Mouse (Mus musculus) MEL (cell line): Measurements from ENCODE around the gene Ccnj. TPM values are rescaled to one million over a fixed set of nuclear protein-coding genes. Genes with fewer than 3 reads are reported as not detected.

Experiments used
- DNase-seq: peaks from one replicate; pipeline ENCODE4 v3.0.0; 2011; ENCODE audit warnings: low read depth, low spot score
- H3K27ac ChIP-seq: 2 replicates; pipeline ENCODE4 v1.5.1; 2012; ENCODE audit warnings: low read depth, mild to moderate bottlenecking, control low read depth, low read length, moderate library complexity; ENCODE audit not compliant: control insufficient read depth
- H3K27me3 ChIP-seq, 2 experiments: fragments of 150-350 bp in 1 of 2; sonication (generic) in 1 of 2; 2 replicates each; pipeline ENCODE4 v1.6.1; 2012; ENCODE audit warnings: low read length in 2 of 2, mild to moderate bottlenecking in 2 of 2, improper control_type of control experiment in 1 of 2, moderate library complexity in 1 of 2; ENCODE audit not compliant: insufficient read depth in 2 of 2, control insufficient read depth in 1 of 2
- H3K36me3 ChIP-seq, 2 experiments: 2 replicates each; pipeline ENCODE4 v1.6.1; 2012 to 2014; ENCODE audit warnings: low read length in 2 of 2, improper control_type of control experiment in 1 of 2, inconsistent platforms in 1 of 2, mild to moderate bottlenecking in 1 of 2; ENCODE audit not compliant: insufficient read depth in 2 of 2, control insufficient read depth in 1 of 2
- H3K4me1 ChIP-seq, 2 experiments: fragments of 150-350 bp in 1 of 2; sonication (generic) in 1 of 2; 2 replicates each; pipeline ENCODE4 v1.6.1; 2012; ENCODE audit warnings: low read length in 2 of 2, improper control_type of control experiment in 1 of 2, mild to moderate bottlenecking in 1 of 2; ENCODE audit not compliant: insufficient read depth in 2 of 2, control insufficient read depth in 1 of 2
- H3K4me3 ChIP-seq, 2 experiments: fragments of 150-350 bp in 1 of 2; sonication (generic) in 1 of 2; 2 replicates each; pipeline ENCODE4 v1.5.1; 2012; ENCODE audit warnings: low read depth in 2 of 2, low read length in 2 of 2, mild to moderate bottlenecking in 2 of 2, moderate library complexity in 2 of 2, control low read depth in 1 of 2, improper control_type of control experiment in 1 of 2; ENCODE audit not compliant: control insufficient read depth in 1 of 2, insufficient read depth in 1 of 2
- H3K79me2 ChIP-seq: 2 replicates; pipeline ENCODE4 v1.6.1; 2012; ENCODE audit warnings: mild to moderate bottlenecking, low read length, moderate library complexity; ENCODE audit not compliant: control insufficient read depth, poor library complexity, insufficient read depth
- H3K9ac ChIP-seq: 2 replicates; pipeline ENCODE4 v1.6.1; 2012; ENCODE audit warnings: low read depth, mild to moderate bottlenecking, control low read depth, low read length, moderate library complexity; ENCODE audit not compliant: control insufficient read depth, poor library complexity, severe bottlenecking
- H3K9me3 ChIP-seq: fragments of 150-350 bp; sonication (generic); replicated peaks from 2 replicates; pipeline ENCODE4 v1.6.1; 2012; ENCODE audit warnings: mild to moderate bottlenecking, low read length, improper control_type of control experiment, moderate library complexity; ENCODE audit not compliant: insufficient read depth
- CHD1 ChIP-seq: IDR thresholded peaks from 2 replicates; pipeline ENCODE4 v1.6.1; 2012; ENCODE audit warnings: low read depth, mild to moderate bottlenecking, inconsistent platforms, low read length, improper control_type of control experiment
- CHD2 ChIP-seq: IDR thresholded peaks from 2 replicates; pipeline ENCODE4 v1.6.1; 2011; ENCODE audit warnings: low read length, improper control_type of control experiment
- GABPA ChIP-seq: IDR thresholded peaks from 2 replicates; pipeline ENCODE4 v1.6.1; 2012; ENCODE audit warnings: low read depth, mild to moderate bottlenecking, inconsistent platforms, low read length, improper control_type of control experiment, moderate library complexity
- KAT2A ChIP-seq: conservative IDR thresholded peaks from 2 replicates; pipeline ENCODE4 v1.6.1; 2012; ENCODE audit warnings: low read depth, low read length, improper control_type of control experiment, inconsistent platforms
- MAFK ChIP-seq: IDR thresholded peaks from 2 replicates; pipeline ENCODE4 v1.6.1; 2011; ENCODE audit warnings: low read depth, mild to moderate bottlenecking, low read length, improper control_type of control experiment, borderline replicate concordance
- MAZ ChIP-seq: IDR thresholded peaks from 2 replicates; pipeline ENCODE4 v1.6.1; 2012; ENCODE audit warnings: low read depth, mild to moderate bottlenecking, inconsistent platforms, low read length, improper control_type of control experiment
- MXI1 ChIP-seq: IDR thresholded peaks from 2 replicates; pipeline ENCODE4 v1.6.1; 2011; ENCODE audit warnings: mild to moderate bottlenecking, low read depth, low read length, improper control_type of control experiment
- MYB ChIP-seq: IDR thresholded peaks from 2 replicates; pipeline ENCODE4 v1.6.1; 2011; ENCODE audit warnings: mild to moderate bottlenecking, low read depth, low read length, improper control_type of control experiment
- MYC ChIP-seq: IDR thresholded peaks from 2 replicates; pipeline ENCODE4 v1.6.1; 2011; ENCODE audit warnings: low read depth, mild to moderate bottlenecking, low read length, improper control_type of control experiment, moderate library complexity
- POLR2AphosphoS5 ChIP-seq: IDR thresholded peaks from 2 replicates; pipeline ENCODE4 v1.6.1; 2012; ENCODE audit warnings: low read depth, borderline replicate concordance, mild to moderate bottlenecking, inconsistent platforms, low read length, moderate library complexity, mixed read lengths
- RAD21 ChIP-seq: IDR thresholded peaks from 2 replicates; pipeline ENCODE4 v1.6.1; 2011; ENCODE audit warnings: mild to moderate bottlenecking, low read depth, low read length, improper control_type of control experiment
- SIN3A ChIP-seq: IDR thresholded peaks from 2 replicates; pipeline ENCODE4 v1.6.1; 2012; ENCODE audit warnings: low read length, improper control_type of control experiment, inconsistent platforms
- TCF12 ChIP-seq: IDR thresholded peaks from 2 replicates; pipeline ENCODE4 v1.6.1; 2014; ENCODE audit warnings: low read depth, mild to moderate bottlenecking, inconsistent platforms, low read length, improper control_type of control experiment, moderate library complexity
- USF1 ChIP-seq: IDR thresholded peaks from 2 replicates; pipeline ENCODE4 v1.6.1; 2014; ENCODE audit warnings: low read depth, mild to moderate bottlenecking, inconsistent platforms, low read length, improper control_type of control experiment, moderate library complexity
- ZC3H11A ChIP-seq: IDR thresholded peaks from 2 replicates; pipeline ENCODE4 v1.6.1; 2012; ENCODE audit warnings: low read depth, mild to moderate bottlenecking, inconsistent platforms, low read length, improper control_type of control experiment
- polyA plus RNA-seq, 2 experiments: library from polyadenylated mRNA; stranded (reverse) in 1 of 2; unstranded in 1 of 2; fragments of >175 nt in 1 of 2; fragments of >200 nt in 1 of 2; gene quantifications; 2 replicates each; pipeline versions ENCODE4 v1.2.1 to v1.2.4; 2012; ENCODE audit warnings: low replicate concordance in 2 of 2, low read depth in 1 of 2; ENCODE audit not compliant: insufficient read length in 2 of 2, insufficient read depth in 1 of 2, missing spikeins in 1 of 2
- total RNA-seq: library from RNA; depleted of rRNA; stranded (reverse); fragments of 300-350 nt; gene quantifications from 2 replicates; pipeline ENCODE4 v1.2.3, GENCODE M21; 2012

The Ccnj gene
- total and polyA plus RNA-seq, 3 experiments = 8.5 to 10.7 TPM; not detected in 1

GRCm38 (mm10) chr19:40881700-40882099 lies 50.6 kb downstream of the Ccnj start:
- no peak for DNase-seq
- H3K4me1 ChIP-seq = no peaks in the 10 kb centered on the region
- no peak for TF ChIP-seq SIN3A
- no peak for TF ChIP-seq RAD21
- TF ChIP-seq, all 39 proteins: peak for 0
- Histone ChIP-seq H3K27me3 (peaks cover 3 to 15% of the 10 kb centered on the region in 2 experiments), H3K9ac (no peak overlapping the region), H3K36me3 (no peaks in the 10 kb centered on the region), H3K27ac (no peak overlapping the region), H3K4me3 (no peak overlapping the region), H3K79me2 (no peaks in the 10 kb centered on the region), H3K9me3 (no peaks in the 10 kb centered on the region)

DNA sequence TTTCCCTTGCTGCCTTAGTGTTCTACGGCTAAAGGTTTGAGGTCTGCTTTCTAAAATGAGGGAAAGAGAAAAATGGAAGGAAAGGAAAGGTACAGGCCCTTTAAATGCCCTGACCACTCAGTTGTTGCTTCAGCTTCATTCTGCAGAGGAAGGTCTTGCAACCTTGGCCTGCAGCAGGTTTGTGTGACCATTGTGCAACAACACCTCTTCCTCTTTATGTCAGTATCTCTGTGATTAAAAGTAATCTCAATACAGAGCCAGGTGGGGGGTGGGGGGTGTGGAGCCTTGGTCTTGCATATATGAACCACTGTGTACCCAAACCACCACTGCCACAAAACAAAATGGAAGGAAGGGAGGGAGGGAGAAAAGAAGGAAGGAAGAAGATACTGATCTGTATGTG lies 57.8 kb downstream of the Ccnj start:
- TF ChIP-seq TCF12 (no peak), MAFK (no peak), MXI1 (no peak), KAT2A (no peak), GABPA (no peak), USF1 (no peak)
- Histone ChIP-seq H3K9ac (no peak overlapping the region), H3K4me1 (no peaks in the 10 kb centered on the region), H3K79me2 (no peaks in the 10 kb centered on the region), H3K27ac (no peak overlapping the region), H3K9me3 (no peaks in the 10 kb centered on the region), H3K27me3 (peaks cover 0 to 30% of the 10 kb centered on the region in 2 experiments; a peak in 3 of 4 replicates), H3K36me3 (no peaks in the 10 kb centered on the region), H3K4me3 (no peak overlapping the region)
- DNase-seq = no peak

- Histone ChIP-seq H3K9ac (peak overlapping the region; percentile 68), H3K4me3 (peak overlapping the region; percentile 72 to 76), H3K27ac (peak overlapping the region; percentile 34), H3K79me2 (no peaks in the 10 kb centered on the region; the same call in 1 of the 2 replicates), H3K27me3 (peaks cover 0 to 5% of the 10 kb centered on the region in 2 experiments; a peak in 2 of 4 replicates), H3K9me3 (no peaks in the 10 kb centered on the region), H3K36me3 (no peaks in the 10 kb centered on the region; a peak in 1 of 4 replicates), H3K4me1 (no peaks in the 10 kb centered on the region; a peak in 1 of 4 replicates)
- DNase-seq = no peak
- no peak for TF ChIP-seq POLR2AphosphoS5
- TF ChIP-seq CHD1 = no peak
- TF ChIP-seq MYC = no peak
- TF ChIP-seq CHD2 = no peak
- no peak for TF ChIP-seq ZC3H11A
- TF ChIP-seq SIN3A = 0 out of 2 replicates have a peak, but pooled peaks have one; percentile 11
- no peak for TF ChIP-seq MYB
- no peak for TF ChIP-seq MAZ
These were observed 63.0 kb downstream of the Ccnj start for GRCm38 (mm10) chr19:40894071-40894506.
